Mouse (Mus musculus): ENCODE measurements around the gene Clcf1.

The Clcf1 gene

GRCm38 (mm10) chr19:4184976-4185975 is 28.8 kb upstream of the Clcf1 start:
- CTCF ChIA-PET: interaction anchor here in 3 of 4 experiments (0.7 to 3.1 kb wide), 14 partner anchors 9 to 166 kb away, joined by 3 to 11 read pairs (median 4); partner anchors contain the start of gene Carns1 (in 2 of the 3)
- POLR2A ChIA-PET: interaction anchor here (0.6 to 9.3 kb wide), 62 partner anchors 8 to 343 kb away, joined by 3 to 47 read pairs (median 4); partner anchors contain the start of genes Aip (in 2 of the 4), Carns1 (in 2 of the 4), Cdk2ap2 (in 2 of the 4) and Gstp2 (in 2 of the 4)

- ChIA-PET CTCF (interaction anchor here in 2 of 4 experiments (0.6 to 0.7 kb wide), 2 partner anchors 14 kb away, joined by 3 read pairs; partner anchors contain the start of gene Rad9a (in 1 of the 2)), POLR2A (interaction anchor here in 2 of 4 experiments (0.6 to 9.3 kb wide), 12 partner anchors 10 to 284 kb away, joined by 3 to 43 read pairs (median 6); partner anchors contain the start of genes Rad9a (in 2 of the 2), Carns1 (in 1 of the 2) and Rps6kb2 (in 1 of the 2))
These were observed 26.7 kb upstream of the Clcf1 start for GRCm38 (mm10) chr19:4187303-4187702.

- CTCF ChIA-PET: no interaction called here
- POLR2A ChIA-PET: interaction anchor here in 3 of 4 experiments (0.9 to 9.3 kb wide), 9 partner anchors 10 to 177 kb away, joined by 3 to 47 read pairs (median 5); partner anchors contain the start of genes Rad9a (in 2 of the 3), Cdk2ap2 (in 1 of the 3), Gstp2 (in 1 of the 3) and Ndufv1 (in 1 of the 3)
These were observed 24.9 kb upstream of the Clcf1 start for GRCm38 (mm10) chr19:4189051-4189620.

- ChIA-PET POLR2A (interaction anchor here in 3 of 4 experiments (0.7 to 5.1 kb wide), 15 partner anchors 8 to 148 kb away, joined by 3 to 72 read pairs (median 8); partner anchors contain the start of genes Rad9a (in 2 of the 3), Aip (in 1 of the 3), Carns1 (in 1 of the 3) and Rps6kb2 (in 1 of the 3)), CTCF (interaction anchor here in 3 of 4 experiments (1.1 to 2.8 kb wide), 7 partner anchors 10 to 140 kb away, joined by 5 to 12 read pairs (median 7); partner anchors contain the start of genes Cdk2ap2 (in 1 of the 3) and Rad9a (in 1 of the 3))
These were observed 23.2 kb upstream of the Clcf1 start, which contains the start of gene Tbc1d10c for GRCm38 (mm10) chr19:4190831-4191334. Gene Tbc1d10c, minus strand, starts transcription at chr19:4191284.

GRCm38 (mm10) chr19:4191528-4192250 is 22.3 kb upstream of the Clcf1 start, which contains the start of gene Ppp1ca:
Gene Ppp1ca, plus strand, starts transcription at chr19:4192065.
- CTCF ChIA-PET: interaction anchor here (0.6 to 2.8 kb wide), 52 partner anchors 9 to 473 kb away, joined by 3 to 16 read pairs (median 5); partner anchors contain the start of genes Rad9a (in 4 of the 4), Carns1 (in 2 of the 4), Cdk2ap2 (in 2 of the 4) and Pold4 (in 2 of the 4)

GRCm38 (mm10) chr19:4192251-4192985 is 21.6 kb upstream of the Clcf1 start:
- ChIA-PET CTCF (interaction anchor here (0.5 to 2.8 kb wide), 51 partner anchors 9 to 474 kb away, joined by 3 to 16 read pairs (median 5); partner anchors contain the start of genes Rad9a (in 4 of the 4), Carns1 (in 2 of the 4), Pold4 (in 2 of the 4) and Aip (in 1 of the 4)), POLR2A (interaction anchor here (0.5 to 5.1 kb wide), 89 partner anchors 9 to 1549 kb away, joined by 3 to 72 read pairs (median 5); partner anchors contain the start of genes Rad9a (in 4 of the 4), AC109138.7 (in 3 of the 4), Aip (in 3 of the 4) and Cdk2ap2 (in 3 of the 4))

More at GRCm38 (mm10) chr19:4191528-4192250, 22.3 kb upstream of the Clcf1 start, which contains the start of gene Ppp1ca:
- POLR2A ChIA-PET: interaction anchor here (0.6 to 5.1 kb wide), 79 partner anchors 9 to 813 kb away, joined by 3 to 72 read pairs (median 5); partner anchors contain the start of genes Rad9a (in 4 of the 4), AC109138.7 (in 3 of the 4), Aip (in 3 of the 4) and Cdk2ap2 (in 3 of the 4)

- CTCF ChIA-PET: interaction anchor here in 2 of 4 experiments (0.5 to 2.3 kb wide), 5 partner anchors 8 to 67 kb away, joined by 3 to 15 read pairs (median 11); partner anchors contain the start of genes Aip (in 1 of the 2), Pold4 (in 1 of the 2) and Rad9a (in 1 of the 2)
- POLR2A ChIA-PET: interaction anchor here (0.6 to 5.1 kb wide), 32 partner anchors 8 to 193 kb away, joined by 3 to 72 read pairs (median 8); partner anchors contain the start of genes Rad9a (in 4 of the 4), Rps6kb2 (in 2 of the 4), AC109138.7 (in 1 of the 4) and Aip (in 1 of the 4)
These were observed 20.9 kb upstream of the Clcf1 start for GRCm38 (mm10) chr19:4193129-4193528.

- ChIA-PET CTCF (interaction anchor here in 1 of 4 experiments (0.6 kb wide), 1 partner anchor 18 kb away, joined by 6 read pairs; no protein-coding TSS in a partner anchor), POLR2A (interaction anchor here in 2 of 4 experiments (0.7 to 5.1 kb wide), 13 partner anchors 7 to 271 kb away, joined by 3 to 42 read pairs (median 10); partner anchors contain the start of genes Rps6kb2 (in 2 of the 2), Cdk2ap2 (in 1 of the 2), Gm49405 (in 1 of the 2) and Gstp2 (in 1 of the 2))
These were observed 19.9 kb upstream of the Clcf1 start for GRCm38 (mm10) chr19:4194021-4194724.

GRCm38 (mm10) chr19:4194776-4195650 is 19.0 kb upstream of the Clcf1 start:
- ChIA-PET CTCF (interaction anchor here in 2 of 4 experiments (0.6 to 1.0 kb wide), 3 partner anchors 9 to 12 kb away, joined by 3 read pairs; no protein-coding TSS in a partner anchor), POLR2A (interaction anchor here in 2 of 4 experiments (0.7 to 5.2 kb wide), 16 partner anchors 10 to 272 kb away, joined by 3 to 29 read pairs (median 8); partner anchors contain the start of genes Rps6kb2 (in 2 of the 2) and Cdk2ap2 (in 1 of the 2))

GRCm38 (mm10) chr19:4196048-4196447 is 18.0 kb upstream of the Clcf1 start:
- ChIA-PET POLR2A (interaction anchor here in 3 of 4 experiments (0.5 to 5.2 kb wide), 31 partner anchors 9 to 153 kb away, joined by 3 to 32 read pairs (median 5); partner anchors contain the start of genes AC109138.7 (in 2 of the 3), Clcf1 (in 2 of the 3), Aip (in 1 of the 3) and Cdk2ap2 (in 1 of the 3)), CTCF (interaction anchor here in 2 of 4 experiments (0.8 to 2.5 kb wide), 3 partner anchors 9 to 11 kb away, joined by 3 to 10 read pairs (median 3); no protein-coding TSS in a partner anchor)

- POLR2A ChIA-PET: interaction anchor here in 3 of 4 experiments (0.5 to 5.2 kb wide), 38 partner anchors 8 to 478 kb away, joined by 3 to 32 read pairs (median 4); partner anchors contain the start of genes AC109138.7 (in 2 of the 3), Clcf1 (in 2 of the 3), Aip (in 1 of the 3) and Cdk2ap2 (in 1 of the 3)
- CTCF ChIA-PET: interaction anchor here in 3 of 4 experiments (0.7 to 2.5 kb wide), 5 partner anchors 8 to 145 kb away, joined by 3 to 14 read pairs (median 4); no protein-coding TSS in a partner anchor
These were observed 17.5 kb upstream of the Clcf1 start for GRCm38 (mm10) chr19:4196548-4196947.

GRCm38 (mm10) chr19:4197180-4197579 is 16.9 kb upstream of the Clcf1 start:
- POLR2A ChIA-PET: interaction anchor here in 3 of 4 experiments (0.6 to 5.2 kb wide), 38 partner anchors 10 to 478 kb away, joined by 3 to 32 read pairs (median 4); partner anchors contain the start of genes AC109138.7 (in 2 of the 3), Clcf1 (in 2 of the 3), Aip (in 1 of the 3) and Cdk2ap2 (in 1 of the 3)
- CTCF ChIA-PET: interaction anchor here in 3 of 4 experiments (1.2 to 2.5 kb wide), 4 partner anchors 10 to 145 kb away, joined by 3 to 14 read pairs (median 7); no protein-coding TSS in a partner anchor

Data from embryonic stem cell, embryonic (primary cell).